Mouse (Mus musculus) stomach, embryonic 16.5 days (tissue): ENCODE results near the gene Stom. TPM values are rescaled to one million over a fixed set of nuclear protein-coding genes. Genes with fewer than 3 reads are reported as not detected.

Experiments used
- ATAC-seq: fragments of 200-750 bp; cut with Nextera tagmentation; 2 replicates; pipeline ENCODE4 v1.8.0; 2017; ENCODE audit warnings: moderate number of reproducible peaks, moderate TSS enrichment; ENCODE audit not compliant: insufficient read depth, low FRiP score
- H3K27ac ChIP-seq: fragments of 300-500 bp; sonication (generic); 2 replicates; pipeline ENCODE4 v1.5.1; 2014; ENCODE audit warnings: low read length
- H3K27me3 ChIP-seq: fragments of 300-500 bp; sonication (generic); 2 replicates; pipeline ENCODE4 v1.6.1; 2014; ENCODE audit warnings: low read length, control low read depth, mixed read lengths; ENCODE audit not compliant: control insufficient read depth, insufficient read depth
- H3K36me3 ChIP-seq: fragments of 300-500 bp; sonication (generic); 2 replicates; pipeline ENCODE4 v1.6.1; 2014; ENCODE audit warnings: low read length; ENCODE audit not compliant: control insufficient read depth, insufficient read depth
- H3K4me1 ChIP-seq: fragments of 300-500 bp; sonication (generic); 2 replicates; pipeline ENCODE4 v1.6.1; 2014; ENCODE audit warnings: low read length, control low read depth, mixed read lengths; ENCODE audit not compliant: control insufficient read depth, insufficient read depth
- H3K4me2 ChIP-seq: fragments of 300-500 bp; sonication (generic); 2 replicates; pipeline ENCODE4 v1.6.1; 2014; ENCODE audit warnings: low read depth, low read length, mixed read lengths
- H3K4me3 ChIP-seq: fragments of 300-500 bp; sonication (generic); replicated peaks from 2 replicates; pipeline ENCODE4 v1.5.1; 2014; ENCODE audit warnings: mild to moderate bottlenecking, low read length
- H3K9ac ChIP-seq: fragments of 300-500 bp; sonication (generic); 2 replicates; pipeline ENCODE4 v1.6.1; 2014; ENCODE audit warnings: low read length
- H3K9me3 ChIP-seq: fragments of 300-500 bp; sonication (generic); replicated peaks from 2 replicates; pipeline ENCODE4 v1.6.1; 2016; ENCODE audit warnings: low read length, control low read depth; ENCODE audit not compliant: control insufficient read depth
- WGBS: fragments of 180-500 bp; shearing (Covaris S2); extraction: QIAGEN DNeasy Blood & Tissue Kit; methylation state at CpG from one replicate; pipeline ENCODE4 v1.1.7; 2014; 5-methylcytosine and 5-hydroxymethylcytosine counted together
- polyA plus RNA-seq: library from polyadenylated mRNA; unstranded; fragments of >200 nt; fragmentation: Nextera tagmentation; extraction: Ambion mirVana; gene quantifications from 2 replicates; pipeline ENCODE4 v1.2.1, GENCODE M21; 2015

Gene Stom
- polyA plus RNA-seq = 87.3 and 88.9 TPM in 2 replicates

DNA sequence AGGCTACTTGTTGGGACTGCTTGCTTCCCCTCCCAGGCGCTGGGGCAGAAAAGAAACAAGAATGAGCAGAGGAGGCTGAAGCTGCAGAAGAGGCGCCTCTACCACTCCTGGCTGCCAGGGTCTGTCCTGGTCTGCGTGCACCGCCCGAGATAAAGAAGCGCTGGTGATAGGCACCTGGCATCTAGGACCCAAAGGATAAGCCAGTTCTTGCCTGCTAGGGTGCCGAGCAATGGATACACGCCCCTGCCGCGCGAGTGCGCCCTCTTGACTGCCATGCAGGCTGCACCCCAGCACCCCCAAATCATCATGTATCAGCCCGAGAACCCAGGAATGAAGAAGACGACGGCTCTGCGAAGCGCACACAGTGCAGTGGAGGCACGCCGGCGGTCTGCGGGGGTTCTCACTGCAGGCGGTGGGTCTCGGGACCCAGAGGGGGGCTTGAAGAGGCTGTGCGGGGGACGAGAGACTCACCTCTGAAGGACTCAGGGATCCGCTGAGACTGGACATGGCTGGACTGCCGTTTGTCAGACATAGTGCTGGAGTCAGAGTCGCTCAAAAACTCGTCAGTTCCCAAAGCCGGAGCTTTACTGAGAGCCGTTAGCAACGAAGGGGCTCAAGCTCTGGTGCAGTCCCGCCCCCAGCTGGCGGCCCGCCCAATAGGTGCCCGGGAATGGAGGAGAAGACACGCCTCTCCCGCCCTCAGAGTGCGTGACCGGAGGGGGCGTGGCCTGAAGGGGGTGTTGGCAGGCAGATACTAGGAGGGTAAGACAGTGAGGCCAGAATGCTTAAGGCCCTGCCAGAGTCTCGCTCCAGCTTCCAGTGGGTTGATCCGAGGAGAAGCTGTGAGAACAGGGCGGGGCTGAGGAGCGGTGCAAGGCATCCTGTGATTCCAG, at the start of gene Stom:
Gene Stom, minus strand, starts transcription at position 589 of the 893 bp plus-strand sequence.
- H3K4me1 ChIP-seq = peaks cover 27% of the 10 kb centered on the region
- H3K9ac ChIP-seq = peak within 1 kb of the TSS; percentile 93
- no peaks in the 10 kb centered on the region for H3K27me3 ChIP-seq
- peak within 1 kb of the TSS; percentile 84 for H3K4me3 ChIP-seq
- H3K9me3 ChIP-seq = no peaks in the 10 kb centered on the region
- peak within 1 kb of the TSS; percentile 94 for H3K27ac ChIP-seq
- H3K4me2 ChIP-seq = peak within 1 kb of the TSS; percentile 96
- ATAC-seq = peak; percentile 97
- WGBS = under 1% methylated on average over 45 of the region's 45 CpGs
- H3K36me3 ChIP-seq = no peaks in the 10 kb centered on the region

GRCm38 (mm10) chr2:35385441-35385871, 48.7 kb upstream of the Stom start:
- H3K4me2 ChIP-seq = no peak overlapping the region
- 69% methylated on average over 9 of the region's 9 CpGs for WGBS
- H3K9ac ChIP-seq = no peak overlapping the region
- no peaks in the 10 kb centered on the region for H3K36me3 ChIP-seq
- H3K9me3 ChIP-seq = peaks cover 4% of the 10 kb centered on the region; the same call in 1 of the 2 replicates
- H3K27ac ChIP-seq = no peak overlapping the region
- H3K4me1 ChIP-seq = no peaks in the 10 kb centered on the region
- ATAC-seq = no peak
- H3K27me3 ChIP-seq = no peaks in the 10 kb centered on the region
- H3K4me3 ChIP-seq = no peak overlapping the region

- Histone ChIP-seq H3K9ac (no peak overlapping the region), H3K36me3 (no peaks in the 10 kb centered on the region), H3K27ac (no peak overlapping the region), H3K4me2 (no peak overlapping the region), H3K4me1 (no peaks in the 10 kb centered on the region), H3K4me3 (no peak overlapping the region), H3K27me3 (no peaks in the 10 kb centered on the region), H3K9me3 (no peaks in the 10 kb centered on the region)
- WGBS = 68% methylated on average over 9 of the region's 9 CpGs
- ATAC-seq = no peak
Measured at GRCm38 (mm10) chr2:35379306-35379705, 42.5 kb upstream of the Stom start.

DNA sequence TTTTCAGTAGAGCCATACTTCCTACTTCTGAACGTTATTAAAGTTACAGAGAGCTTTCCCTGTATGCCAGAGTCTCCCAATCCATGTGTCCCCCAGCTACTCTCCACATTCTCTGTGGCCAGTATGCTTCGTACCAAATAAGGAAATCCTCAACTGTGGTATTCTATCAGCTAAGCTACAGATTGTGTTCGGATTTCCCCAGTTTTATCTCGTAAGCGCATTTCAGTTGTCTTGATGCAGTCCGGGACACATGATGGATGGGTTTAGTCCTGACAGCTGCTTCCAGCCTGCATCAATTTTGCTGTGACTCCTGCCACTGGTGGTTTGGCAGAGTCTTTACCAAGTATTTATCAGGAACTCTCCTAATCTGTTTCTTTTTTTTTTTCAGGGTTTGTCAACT, 40.8 kb upstream of the Stom start:
- Histone ChIP-seq H3K9me3 (no peaks in the 10 kb centered on the region), H3K9ac (no peak overlapping the region), H3K27ac (no peak overlapping the region), H3K4me1 (no peaks in the 10 kb centered on the region), H3K36me3 (no peaks in the 10 kb centered on the region), H3K4me3 (no peak overlapping the region), H3K4me2 (no peak overlapping the region), H3K27me3 (no peaks in the 10 kb centered on the region)
- WGBS = 12% methylated on average over 6 of the region's 6 CpGs
- no peak for ATAC-seq

- Histone ChIP-seq H3K9me3 (no peaks in the 10 kb centered on the region), H3K4me2 (no peak overlapping the region), H3K9ac (no peak overlapping the region), H3K4me3 (no peak overlapping the region), H3K4me1 (no peaks in the 10 kb centered on the region), H3K27ac (no peak overlapping the region), H3K27me3 (no peaks in the 10 kb centered on the region), H3K36me3 (no peaks in the 10 kb centered on the region)
- WGBS = 22% methylated on average over 3 of the region's 3 CpGs
- ATAC-seq = no peak
Measured at GRCm38 (mm10) chr2:35373003-35373402, 36.2 kb upstream of the Stom start.

DNA sequence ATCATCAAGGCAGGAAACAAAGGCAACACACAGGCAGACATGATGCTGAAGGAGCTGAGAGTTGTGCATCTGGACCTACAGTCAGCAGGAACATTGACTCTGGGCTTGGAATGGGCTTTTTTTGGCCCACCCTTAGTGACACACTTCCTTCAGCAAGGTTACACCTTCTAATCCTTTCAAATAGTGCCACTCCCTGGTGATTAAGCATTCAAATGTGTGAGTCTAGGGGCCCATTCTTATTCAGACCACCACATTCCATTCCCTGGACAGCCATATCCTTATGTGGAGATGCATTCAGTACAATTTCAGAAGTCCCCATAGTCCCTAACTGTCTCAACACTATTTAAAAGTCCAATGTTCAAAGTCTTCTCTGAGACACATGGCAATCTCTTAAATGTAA, 33.9 kb upstream of the Stom start:
- Histone ChIP-seq H3K9me3 (no peaks in the 10 kb centered on the region), H3K36me3 (no peaks in the 10 kb centered on the region), H3K4me1 (no peaks in the 10 kb centered on the region), H3K4me2 (no peak overlapping the region), H3K4me3 (no peak overlapping the region), H3K27ac (no peak overlapping the region), H3K27me3 (no peaks in the 10 kb centered on the region), H3K9ac (no peak overlapping the region)
- no peak for ATAC-seq

GRCm38 (mm10) chr2:35367629-35368028, 30.9 kb upstream of the Stom start, which contains the start of gene 4930568D16Rik:
Gene 4930568D16Rik, minus strand, starts transcription at chr2:35367729.
- ATAC-seq = no peak
- Histone ChIP-seq H3K4me3 (no peak within 1 kb of the TSS), H3K9me3 (no peaks in the 10 kb centered on the region), H3K36me3 (no peaks in the 10 kb centered on the region), H3K9ac (no peak within 1 kb of the TSS), H3K4me2 (no peak within 1 kb of the TSS), H3K27ac (no peak within 1 kb of the TSS), H3K4me1 (no peaks in the 10 kb centered on the region), H3K27me3 (no peaks in the 10 kb centered on the region)
- 58% methylated on average over 2 of the region's 2 CpGs for WGBS

- no peaks in the 10 kb centered on the region for H3K9me3 ChIP-seq
- ATAC-seq = peak; percentile 76
- WGBS = 37% methylated on average over 5 of the region's 5 CpGs
- peaks cover 4% of the 10 kb centered on the region; the same call in 1 of the 2 replicates for H3K4me1 ChIP-seq
- H3K4me3 ChIP-seq = no peak overlapping the region
- H3K9ac ChIP-seq = no peak overlapping the region
- no peak overlapping the region for H3K4me2 ChIP-seq
- H3K36me3 ChIP-seq = no peaks in the 10 kb centered on the region
- no peak overlapping the region for H3K27ac ChIP-seq
- no peaks in the 10 kb centered on the region for H3K27me3 ChIP-seq
Measured at GRCm38 (mm10) chr2:35349184-35349583, 12.4 kb upstream of the Stom start.

DNA sequence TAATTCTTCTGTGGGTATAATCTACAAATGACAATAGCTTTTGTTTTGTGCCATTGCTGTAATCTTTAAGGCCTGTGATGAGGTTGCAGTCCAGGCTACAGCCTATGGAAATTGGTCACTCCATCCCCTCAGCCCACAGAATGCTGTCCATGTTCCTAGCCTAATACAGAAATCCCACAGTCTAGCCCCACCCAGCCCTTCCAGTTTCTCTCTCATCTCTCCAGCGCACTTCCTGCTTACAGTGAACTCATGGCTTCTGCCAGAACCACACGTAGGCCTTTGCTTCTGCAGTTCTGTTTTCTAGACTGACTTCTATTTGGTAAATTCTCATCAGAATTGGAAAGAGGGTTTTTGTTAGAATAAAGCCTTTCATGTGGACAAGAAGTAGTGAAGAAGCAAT, 9.2 kb upstream of the Stom start:
- ATAC-seq = no peak
- Histone ChIP-seq H3K36me3 (no peaks in the 10 kb centered on the region), H3K9me3 (no peaks in the 10 kb centered on the region), H3K27me3 (no peaks in the 10 kb centered on the region), H3K4me1 (peaks cover 4% of the 10 kb centered on the region; the same call in 1 of the 2 replicates), H3K4me2 (no peak overlapping the region), H3K4me3 (no peak overlapping the region), H3K27ac (no peak overlapping the region), H3K9ac (no peak overlapping the region)
- WGBS = 49% methylated on average over 2 of the region's 2 CpGs
